Mouse (Mus musculus): ENCODE measurements at regions not wholly inside any gene's neighbourhood (a gene's known extent, or its start where the extent isn't known, plus 50 kb on each side); places are given as distances from the start of the nearest gene placed in this dataset.

DNA sequence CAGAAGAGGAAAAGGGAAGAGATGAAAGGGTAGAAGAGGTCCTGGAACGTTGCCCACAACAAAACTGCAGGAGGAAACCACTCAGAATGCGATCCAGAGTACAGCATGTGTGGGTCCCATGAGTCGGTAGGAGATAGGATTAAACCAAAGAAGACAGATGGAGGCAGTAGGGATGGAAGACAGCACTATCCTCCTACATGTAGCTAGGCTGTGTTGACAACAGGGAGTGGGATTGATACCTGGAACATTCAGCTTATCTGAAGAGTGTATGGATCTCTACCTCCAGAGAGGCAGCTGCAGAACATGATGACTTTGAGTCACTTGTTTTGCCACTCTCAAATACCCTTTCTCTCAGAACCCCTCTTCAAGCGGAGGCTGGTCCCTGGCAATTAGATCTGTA is 399.4 kb upstream of the Camk1g start:
- no peak for ATAC-seq (ENCODE audit: extremely low read depth, insufficient number of reproducible peaks, low FRiP score, poor library complexity, severe bottlenecking)

DNA sequence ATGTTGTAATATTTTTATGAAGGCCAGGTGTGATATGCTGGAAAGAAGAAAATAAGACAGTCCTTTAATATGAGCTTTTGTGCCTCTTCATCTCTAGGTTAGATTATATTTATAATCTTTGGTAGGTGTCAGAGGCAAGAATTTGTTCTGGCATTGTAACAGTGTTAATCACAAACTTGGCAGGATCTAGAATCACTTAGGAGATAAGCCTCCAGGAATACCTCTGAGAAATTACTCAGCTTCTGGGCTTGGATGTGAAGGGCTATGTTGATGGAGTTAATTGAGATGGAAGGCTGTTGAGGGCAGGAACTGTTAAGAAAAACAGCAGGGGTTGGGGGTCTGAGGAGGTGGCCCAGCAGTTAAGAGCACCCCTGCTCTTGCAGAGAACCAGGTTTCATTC is 394.0 kb upstream of the Camk1g start:
- no peak for ATAC-seq (ENCODE audit: extremely low read depth, insufficient number of reproducible peaks, low FRiP score, poor library complexity, severe bottlenecking)

GRCm38 (mm10) chr1:193751819-193752251 is 381.7 kb upstream of the Camk1g start:
- ATAC-seq (ENCODE audit: extremely low read depth, insufficient number of reproducible peaks, low FRiP score, poor library complexity, severe bottlenecking) = no peak

GRCm38 (mm10) chr1:193750929-193751328 is 380.8 kb upstream of the Camk1g start:
- ATAC-seq (ENCODE audit: extremely low read depth, insufficient number of reproducible peaks, low FRiP score, poor library complexity, severe bottlenecking) = no peak

- ATAC-seq (ENCODE audit: extremely low read depth, insufficient number of reproducible peaks, low FRiP score, poor library complexity, severe bottlenecking) = no peak
Measured at GRCm38 (mm10) chr1:193747426-193747960, 377.4 kb upstream of the Camk1g start.

- no peak for ATAC-seq (ENCODE audit: extremely low read depth, insufficient number of reproducible peaks, low FRiP score, poor library complexity, severe bottlenecking)
Measured at GRCm38 (mm10) chr1:193742688-193743087, 372.6 kb upstream of the Camk1g start.

GRCm38 (mm10) chr1:193738821-193739220 is 368.7 kb upstream of the Camk1g start:
- ATAC-seq (ENCODE audit: extremely low read depth, insufficient number of reproducible peaks, low FRiP score, poor library complexity, severe bottlenecking) = no peak

- no peak for ATAC-seq (ENCODE audit: extremely low read depth, insufficient number of reproducible peaks, low FRiP score, poor library complexity, severe bottlenecking)
Measured at GRCm38 (mm10) chr1:193735949-193736518, 365.9 kb upstream of the Camk1g start.

DNA sequence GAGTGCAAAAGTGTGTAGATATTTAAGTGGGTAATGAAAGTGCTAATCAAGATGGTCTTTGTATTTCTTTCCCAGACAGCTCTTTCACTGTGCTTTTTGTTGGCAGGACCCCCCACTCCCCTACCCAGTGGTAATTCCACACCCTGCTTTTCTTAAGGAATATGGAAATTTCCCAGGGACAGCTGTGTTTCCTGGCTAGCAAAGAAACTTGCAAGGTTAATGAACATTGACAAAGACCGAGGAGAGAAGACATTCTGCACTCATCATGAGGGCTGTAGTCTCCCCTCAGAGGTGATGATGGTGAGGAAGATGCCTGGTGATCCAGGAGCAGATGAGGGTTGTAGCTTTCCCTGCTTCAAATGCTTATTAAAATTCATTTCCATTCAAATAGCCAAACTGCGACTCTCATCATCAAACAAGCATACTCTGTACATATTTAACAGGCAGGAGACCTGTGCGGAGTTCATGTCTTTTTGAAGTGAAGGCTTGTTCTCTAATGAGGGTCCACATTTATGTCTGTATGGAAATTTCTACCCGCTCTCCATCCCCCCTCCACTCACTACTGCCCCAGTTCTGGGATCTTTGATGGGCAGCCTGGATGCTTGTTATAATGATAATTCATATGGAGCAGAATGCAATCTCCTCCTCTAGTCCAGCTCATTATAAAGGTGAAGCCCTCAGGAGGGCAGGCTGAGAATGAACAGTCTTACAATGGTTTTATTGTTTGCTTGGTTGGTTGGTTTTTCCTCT is 364.1 kb upstream of the Camk1g start:
- ATAC-seq (ENCODE audit: extremely low read depth, insufficient number of reproducible peaks, low FRiP score, poor library complexity, severe bottlenecking) = no peak

DNA sequence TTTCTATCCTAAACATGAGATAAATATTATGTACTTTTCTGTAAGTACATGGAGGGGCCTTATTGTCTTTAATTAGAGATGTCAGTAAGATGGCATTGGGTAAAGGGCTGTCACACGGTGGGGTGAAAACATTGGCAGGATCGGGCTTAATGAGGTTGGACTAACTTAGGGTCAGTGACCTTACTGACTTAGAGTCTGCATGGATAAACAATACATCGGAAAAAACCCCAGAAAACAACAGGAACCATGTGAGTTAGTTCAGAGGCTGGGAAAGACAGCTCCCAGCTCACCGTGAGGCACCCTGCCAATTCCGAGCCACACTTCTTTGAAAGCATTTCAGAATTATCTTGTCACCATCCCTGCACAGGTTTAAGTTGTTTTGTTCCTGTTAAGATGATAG is 363.3 kb upstream of the Camk1g start:
- no peak for ATAC-seq (ENCODE audit: extremely low read depth, insufficient number of reproducible peaks, low FRiP score, poor library complexity, severe bottlenecking)

GRCm38 (mm10) chr1:193732113-193732512 is 362.0 kb upstream of the Camk1g start:
- ATAC-seq (ENCODE audit: extremely low read depth, insufficient number of reproducible peaks, low FRiP score, poor library complexity, severe bottlenecking) = no peak

DNA sequence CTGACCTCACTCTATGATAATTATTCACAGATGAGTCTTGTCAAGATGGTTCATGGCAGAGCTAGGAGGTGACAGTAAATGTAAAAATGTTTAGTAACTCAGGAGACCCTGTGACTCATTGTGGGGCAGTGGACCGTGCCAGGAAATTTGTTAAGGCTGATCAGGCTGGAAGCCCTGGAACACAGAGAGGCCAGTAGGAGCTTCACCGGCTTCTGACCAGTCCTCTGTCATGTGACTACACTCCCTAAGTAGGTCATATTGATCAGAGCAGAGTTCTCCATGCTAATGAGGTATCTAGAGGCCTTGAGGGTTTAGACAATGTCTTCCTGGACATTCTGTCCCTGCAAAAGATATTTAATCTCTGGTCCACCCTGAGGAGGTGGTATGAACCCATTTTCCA is 351.8 kb upstream of the Camk1g start:
- ATAC-seq (ENCODE audit: extremely low read depth, insufficient number of reproducible peaks, low FRiP score, poor library complexity, severe bottlenecking) = no peak

- no peak for ATAC-seq (ENCODE audit: extremely low read depth, insufficient number of reproducible peaks, low FRiP score, poor library complexity, severe bottlenecking)
Measured at GRCm38 (mm10) chr1:193720420-193720851, 350.3 kb upstream of the Camk1g start.

DNA sequence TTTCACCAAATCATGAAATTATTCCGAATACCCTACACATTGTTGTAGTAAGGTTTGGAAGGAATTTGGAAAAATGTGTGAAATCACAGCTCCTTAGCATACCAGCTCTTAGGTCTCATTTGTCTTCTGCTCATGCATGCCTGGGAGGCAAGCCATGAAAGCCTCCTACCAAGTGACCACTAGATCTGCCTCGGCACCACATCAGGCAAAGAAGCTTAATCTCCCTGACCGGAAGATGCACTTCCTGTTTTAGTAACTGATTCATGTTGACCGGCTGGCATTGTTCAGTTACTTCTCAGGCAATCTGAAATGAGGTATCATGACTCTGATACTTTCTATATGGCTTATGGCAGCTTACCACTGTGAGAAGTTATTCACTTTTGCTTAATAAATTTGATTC is 345.2 kb upstream of the Camk1g start:
- ATAC-seq (ENCODE audit: extremely low read depth, insufficient number of reproducible peaks, low FRiP score, poor library complexity, severe bottlenecking) = no peak

- ATAC-seq (ENCODE audit: extremely low read depth, insufficient number of reproducible peaks, low FRiP score, poor library complexity, severe bottlenecking) = no peak
Measured at GRCm38 (mm10) chr1:193714631-193715030, 344.5 kb upstream of the Camk1g start.

DNA sequence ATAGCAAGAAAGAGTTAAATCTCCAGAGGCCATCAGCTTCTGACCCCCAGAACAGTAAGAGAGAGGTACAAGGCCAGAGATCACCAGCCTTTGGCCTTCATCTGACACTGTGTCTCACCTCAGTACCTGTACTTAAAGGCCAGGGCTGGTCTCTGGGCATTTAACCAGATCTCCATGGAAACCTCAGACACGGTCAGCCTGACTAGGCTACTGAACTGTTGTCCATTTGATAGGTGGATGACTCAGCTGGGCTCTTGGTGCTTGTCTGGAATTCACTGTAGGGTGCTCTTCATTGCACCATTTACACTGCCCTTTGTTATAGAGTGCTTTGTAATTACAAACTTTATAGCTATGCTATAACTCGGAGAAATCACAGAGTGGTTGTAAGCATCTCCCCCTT is 335.1 kb upstream of the Camk1g start:
- no peak for ATAC-seq (ENCODE audit: extremely low read depth, insufficient number of reproducible peaks, low FRiP score, poor library complexity, severe bottlenecking)

DNA sequence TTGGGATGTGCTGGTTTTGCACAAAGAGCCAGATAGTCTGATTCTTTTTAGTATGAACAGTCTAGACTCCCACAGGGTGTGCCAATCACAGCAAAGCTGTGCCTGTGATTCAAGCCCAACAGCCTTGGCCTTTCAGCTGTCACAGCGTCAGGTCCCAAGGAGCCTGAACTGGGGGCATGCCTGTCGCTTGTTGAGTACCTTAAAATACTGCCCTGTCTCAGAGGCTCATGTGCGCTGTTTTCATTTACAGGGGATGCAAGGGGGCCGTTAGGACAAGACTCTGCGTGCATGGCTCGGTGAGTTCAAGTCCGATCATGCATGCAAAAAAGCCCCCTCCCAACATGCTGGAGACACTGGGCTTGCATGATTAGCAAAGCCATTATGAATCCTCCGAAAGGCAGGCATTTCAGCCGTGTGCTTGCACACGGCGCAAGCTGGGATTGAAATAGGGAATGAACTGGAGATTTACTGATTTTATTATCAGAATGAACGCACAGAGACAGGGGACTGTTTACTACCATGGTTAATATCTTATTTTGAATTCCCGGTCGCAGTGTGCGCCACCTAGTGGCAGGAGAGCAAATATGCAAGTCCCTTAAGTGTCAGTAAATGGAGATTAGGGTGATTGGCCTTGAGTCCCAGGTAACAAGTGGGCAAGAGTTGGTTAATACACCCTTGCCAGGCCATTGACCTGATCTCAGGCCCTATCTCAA is 332.8 kb upstream of the Camk1g start:
- no peak for ATAC-seq (ENCODE audit: extremely low read depth, insufficient number of reproducible peaks, low FRiP score, poor library complexity, severe bottlenecking)

- ATAC-seq (ENCODE audit: extremely low read depth, insufficient number of reproducible peaks, low FRiP score, poor library complexity, severe bottlenecking) = no peak
Measured at GRCm38 (mm10) chr1:193700217-193700616, 330.1 kb upstream of the Camk1g start.

GRCm38 (mm10) chr1:193698603-193699266 is 328.6 kb upstream of the Camk1g start:
- no peak for ATAC-seq (ENCODE audit: extremely low read depth, insufficient number of reproducible peaks, low FRiP score, poor library complexity, severe bottlenecking)

Data from neutrophil, adult 5-6 weeks (primary cell).